Mouse (Mus musculus): ENCODE measurements around the gene Bap1. TPM values are rescaled to one million over a fixed set of nuclear protein-coding genes. Genes with fewer than 3 reads are reported as not detected.

Gene Bap1
- polyA plus RNA-seq, 1 experiment from 2014 or later: 102 TPM

- Histone ChIP-seq H3K27ac (ENCODE audit: low read depth, low read length) (no peak overlapping the region), H3K27me3 (replicated peaks; ENCODE audit: control insufficient read depth, insufficient read depth, low read length) (no peaks in the 10 kb centered on the region), H3K9me3 (ENCODE audit: control insufficient read depth, low read length) (no peaks in the 10 kb centered on the region), H3K4me3 (ENCODE audit: low read length) (no peak overlapping the region), H3K9ac (ENCODE audit: low read depth, low read length) (no peak overlapping the region), H3K36me3 (ENCODE audit: control insufficient read depth, insufficient read depth, low read length) (no peaks in the 10 kb centered on the region), H3K4me1 (ENCODE audit: control insufficient read depth, insufficient read depth, low read depth, low read length) (peaks cover 9% of the 10 kb centered on the region), H3K4me2 (ENCODE audit: low read length) (no peak overlapping the region)
- 95% methylated on average over 6 of the region's 6 CpGs for WGBS
- no peak for ATAC-seq
Measured at GRCm38 (mm10) chr14:31248396-31248795, 2.9 kb upstream of the Bap1 start.

- H3K9me3 ChIP-seq (ENCODE audit: control insufficient read depth, low read length): no peaks in the 10 kb centered on the region
- 20% methylated on average over 38 of the region's 38 CpGs for WGBS
- peak overlapping the region; percentile 89 for H3K9ac ChIP-seq (ENCODE audit: low read depth, low read length)
- peak overlapping the region; percentile 87 for H3K4me3 ChIP-seq (ENCODE audit: low read length)
- H3K4me2 ChIP-seq (ENCODE audit: low read length): peak overlapping the region; percentile 59
- peak overlapping the region; percentile 94 for H3K27ac ChIP-seq (ENCODE audit: low read depth, low read length)
- H3K4me1 ChIP-seq (ENCODE audit: control insufficient read depth, insufficient read depth, low read depth, low read length): peaks cover 9% of the 10 kb centered on the region
- peaks cover 17% of the 10 kb centered on the region for H3K36me3 ChIP-seq (ENCODE audit: control insufficient read depth, insufficient read depth, low read length)
- H3K27me3 ChIP-seq (replicated peaks; ENCODE audit: control insufficient read depth, insufficient read depth, low read length): no peaks in the 10 kb centered on the region
- ATAC-seq: peak; percentile 85
Measured at GRCm38 (mm10) chr14:31250222-31251083, 797 bp upstream of the Bap1 start.

DNA sequence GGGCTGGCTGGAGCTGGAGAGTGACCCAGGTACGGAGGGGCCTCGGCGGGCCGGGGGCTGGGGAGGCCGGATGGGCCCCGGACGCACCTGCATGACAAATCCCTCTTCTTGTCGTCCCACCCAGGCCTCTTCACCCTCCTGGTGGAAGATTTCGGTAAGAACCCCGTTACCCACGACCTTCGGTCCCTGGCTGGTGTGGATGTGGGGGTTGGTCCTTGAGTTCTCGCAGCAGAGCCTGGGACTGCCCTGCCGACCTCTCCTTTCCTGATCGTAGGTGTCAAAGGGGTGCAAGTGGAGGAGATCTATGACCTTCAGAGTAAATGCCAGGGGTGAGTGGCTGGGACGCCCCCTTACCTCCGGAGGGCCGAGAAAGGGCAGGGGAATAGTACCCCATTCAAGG is 376 bp downstream of the Bap1 start:
- Histone ChIP-seq H3K9ac (ENCODE audit: low read depth, low read length) (peak overlapping the region; percentile 94), H3K4me3 (ENCODE audit: low read length) (peak overlapping the region; percentile 87), H3K9me3 (ENCODE audit: control insufficient read depth, low read length) (no peaks in the 10 kb centered on the region), H3K27ac (ENCODE audit: low read depth, low read length) (peak overlapping the region; percentile 77), H3K4me1 (ENCODE audit: control insufficient read depth, insufficient read depth, low read depth, low read length) (peaks cover 9% of the 10 kb centered on the region), H3K4me2 (ENCODE audit: low read length) (peak overlapping the region; percentile 77), H3K27me3 (replicated peaks; ENCODE audit: control insufficient read depth, insufficient read depth, low read length) (no peaks in the 10 kb centered on the region), H3K36me3 (ENCODE audit: control insufficient read depth, insufficient read depth, low read length) (peaks cover 27% of the 10 kb centered on the region)
- WGBS: 1% methylated on average over 18 of the region's 18 CpGs
- ATAC-seq: no peak; the same call in 1 of the 2 replicates

DNA sequence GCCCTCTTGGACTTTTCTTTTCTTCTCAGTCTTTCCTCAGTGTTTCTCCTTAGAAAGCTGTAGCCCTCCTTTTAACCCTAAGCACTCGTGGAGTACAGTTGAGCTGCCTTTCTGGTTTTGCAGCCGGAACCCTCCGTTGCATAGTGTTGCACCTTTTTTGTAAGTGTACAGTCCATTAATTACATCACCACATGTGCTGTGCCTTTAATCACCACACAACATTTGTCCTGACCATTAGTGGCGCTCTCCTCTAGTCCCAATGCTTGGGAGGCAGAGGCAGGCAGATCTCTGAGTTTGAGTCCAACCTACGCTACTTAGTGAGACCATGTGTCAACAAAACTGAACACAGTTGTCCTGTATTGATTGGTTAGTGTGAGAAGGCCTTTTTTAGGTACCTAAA is 841 bp downstream of the Bap1 start:
- Histone ChIP-seq H3K36me3 (ENCODE audit: control insufficient read depth, insufficient read depth, low read length) (peaks cover 32% of the 10 kb centered on the region), H3K27me3 (replicated peaks; ENCODE audit: control insufficient read depth, insufficient read depth, low read length) (no peaks in the 10 kb centered on the region), H3K4me1 (ENCODE audit: control insufficient read depth, insufficient read depth, low read depth, low read length) (peaks cover 9% of the 10 kb centered on the region), H3K4me3 (ENCODE audit: low read length) (peak overlapping the region; percentile 87), H3K9me3 (ENCODE audit: control insufficient read depth, low read length) (no peaks in the 10 kb centered on the region), H3K4me2 (ENCODE audit: low read length) (peak overlapping the region; percentile 77), H3K9ac (ENCODE audit: low read depth, low read length) (peak overlapping the region; percentile 94), H3K27ac (ENCODE audit: low read depth, low read length) (no peak overlapping the region)
- 91% methylated on average over 5 of the region's 5 CpGs for WGBS
- no peak for ATAC-seq

- Histone ChIP-seq H3K27me3 (replicated peaks; ENCODE audit: control insufficient read depth, insufficient read depth, low read length) (no peaks in the 10 kb centered on the region), H3K4me3 (ENCODE audit: low read length) (no peak overlapping the region), H3K27ac (ENCODE audit: low read depth, low read length) (no peak overlapping the region), H3K36me3 (ENCODE audit: control insufficient read depth, insufficient read depth, low read length) (peaks cover 76% of the 10 kb centered on the region), H3K9ac (ENCODE audit: low read depth, low read length) (no peak overlapping the region), H3K9me3 (ENCODE audit: control insufficient read depth, low read length) (no peaks in the 10 kb centered on the region), H3K4me1 (ENCODE audit: control insufficient read depth, insufficient read depth, low read depth, low read length) (no peaks in the 10 kb centered on the region), H3K4me2 (ENCODE audit: low read length) (no peak overlapping the region)
- ATAC-seq: no peak
- WGBS: 96% methylated on average over 14 of the region's 14 CpGs
Measured at GRCm38 (mm10) chr14:31258476-31259050, 7.3 kb downstream of the Bap1 start.

GRCm38 (mm10) chr14:31260374-31260773 is 9.1 kb downstream of the Bap1 start:
- Histone ChIP-seq H3K4me2 (ENCODE audit: low read length) (no peak overlapping the region), H3K4me1 (ENCODE audit: control insufficient read depth, insufficient read depth, low read depth, low read length) (no peaks in the 10 kb centered on the region), H3K27me3 (replicated peaks; ENCODE audit: control insufficient read depth, insufficient read depth, low read length) (no peaks in the 10 kb centered on the region), H3K4me3 (ENCODE audit: low read length) (no peak overlapping the region), H3K9ac (ENCODE audit: low read depth, low read length) (no peak overlapping the region), H3K9me3 (ENCODE audit: control insufficient read depth, low read length) (no peaks in the 10 kb centered on the region), H3K27ac (ENCODE audit: low read depth, low read length) (no peak overlapping the region), H3K36me3 (ENCODE audit: control insufficient read depth, insufficient read depth, low read length) (peaks cover 59% of the 10 kb centered on the region)
- no peak for ATAC-seq
- 92% methylated on average over 4 of the region's 4 CpGs for WGBS

DNA sequence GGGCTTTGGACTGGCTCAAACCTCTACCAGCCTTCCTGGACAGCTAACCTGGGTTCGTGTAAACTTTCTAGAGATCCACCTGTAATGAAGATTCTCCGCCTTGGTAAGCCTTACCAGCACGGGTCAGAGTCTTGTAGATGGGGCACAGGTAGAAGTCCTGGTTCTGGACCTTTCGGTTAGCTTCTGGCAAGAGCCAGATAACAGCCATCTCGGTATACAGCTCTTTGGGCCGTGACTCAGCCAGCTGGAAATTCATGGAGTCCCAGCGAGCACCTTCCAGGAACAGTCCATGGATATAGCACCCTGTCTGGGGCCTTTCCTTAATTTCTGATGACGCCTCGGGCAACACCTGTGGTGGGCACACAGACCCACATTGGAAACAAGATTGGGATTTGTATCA is 9.7 kb downstream of the Bap1 start:
- ATAC-seq: no peak
- no peaks in the 10 kb centered on the region for H3K4me1 ChIP-seq (ENCODE audit: control insufficient read depth, insufficient read depth, low read depth, low read length)
- no peak overlapping the region for H3K27ac ChIP-seq (ENCODE audit: low read depth, low read length)
- peaks cover 54% of the 10 kb centered on the region for H3K36me3 ChIP-seq (ENCODE audit: control insufficient read depth, insufficient read depth, low read length)
- 95% methylated on average over 9 of the region's 9 CpGs for WGBS
- H3K9me3 ChIP-seq (ENCODE audit: control insufficient read depth, low read length): no peaks in the 10 kb centered on the region
- H3K27me3 ChIP-seq (replicated peaks; ENCODE audit: control insufficient read depth, insufficient read depth, low read length): no peaks in the 10 kb centered on the region
- H3K4me3 ChIP-seq (ENCODE audit: low read length): no peak overlapping the region
- no peak overlapping the region for H3K9ac ChIP-seq (ENCODE audit: low read depth, low read length)
- H3K4me2 ChIP-seq (ENCODE audit: low read length): no peak overlapping the region

DNA sequence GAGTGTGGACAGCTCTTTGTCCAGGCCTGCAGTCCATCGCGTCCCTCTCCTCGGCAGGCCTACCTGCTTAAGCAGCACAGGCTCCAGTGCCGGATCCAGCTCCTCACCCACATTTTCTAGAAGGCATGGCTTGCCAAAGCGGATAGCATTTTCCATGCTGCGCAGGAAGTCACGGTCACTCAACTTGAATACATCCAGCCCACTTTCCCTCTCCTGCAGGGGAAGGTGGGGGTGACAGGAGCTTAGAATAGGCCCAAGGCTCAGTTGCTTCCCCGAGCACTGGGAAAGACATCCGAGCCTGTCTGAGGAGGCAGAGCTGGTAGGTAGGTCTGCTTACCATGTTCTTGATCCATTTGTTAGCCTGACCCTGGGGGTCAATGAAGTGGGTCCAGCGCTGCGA is 16.4 kb downstream of the Bap1 start:
- H3K9ac ChIP-seq (ENCODE audit: low read depth, low read length): no peak overlapping the region
- WGBS: 75% methylated on average over 11 of the region's 11 CpGs
- no peaks in the 10 kb centered on the region for H3K9me3 ChIP-seq (ENCODE audit: control insufficient read depth, low read length)
- ATAC-seq: no peak
- H3K27ac ChIP-seq (ENCODE audit: low read depth, low read length): peak overlapping the region; percentile 60; the same call in 1 of the 2 replicates
- H3K4me1 ChIP-seq (ENCODE audit: control insufficient read depth, insufficient read depth, low read depth, low read length): peaks cover 24% of the 10 kb centered on the region
- H3K27me3 ChIP-seq (replicated peaks; ENCODE audit: control insufficient read depth, insufficient read depth, low read length): no peaks in the 10 kb centered on the region
- H3K36me3 ChIP-seq (ENCODE audit: control insufficient read depth, insufficient read depth, low read length): no peaks in the 10 kb centered on the region
- H3K4me3 ChIP-seq (ENCODE audit: low read length): no peak overlapping the region
- H3K4me2 ChIP-seq (ENCODE audit: low read length): no peak overlapping the region

- H3K4me2 ChIP-seq (ENCODE audit: low read length): peak overlapping the region; percentile 59
- no peaks in the 10 kb centered on the region for H3K36me3 ChIP-seq (ENCODE audit: control insufficient read depth, insufficient read depth, low read length)
- WGBS: 26% methylated on average over 9 of the region's 9 CpGs
- peak overlapping the region; percentile 53; the same call in 1 of the 2 replicates for H3K9ac ChIP-seq (ENCODE audit: low read depth, low read length)
- H3K9me3 ChIP-seq (ENCODE audit: control insufficient read depth, low read length): no peaks in the 10 kb centered on the region
- H3K4me1 ChIP-seq (ENCODE audit: control insufficient read depth, insufficient read depth, low read depth, low read length): peaks cover 24% of the 10 kb centered on the region
- peak; percentile 84 for ATAC-seq
- H3K27ac ChIP-seq (ENCODE audit: low read depth, low read length): peak overlapping the region; percentile 68
- H3K4me3 ChIP-seq (ENCODE audit: low read length): no peak overlapping the region
- H3K27me3 ChIP-seq (replicated peaks; ENCODE audit: control insufficient read depth, insufficient read depth, low read length): no peaks in the 10 kb centered on the region
Measured at GRCm38 (mm10) chr14:31268301-31269001, 17.2 kb downstream of the Bap1 start.

Data from hindbrain, embryonic 16.5 days (tissue).